Mouse (Mus musculus) kidney, postnatal 0 days (tissue): ENCODE measurements at regions not wholly inside any gene's neighbourhood (a gene's known extent, or its start where the extent isn't known, plus 50 kb on each side); places are given as distances from the start of the nearest gene placed in this dataset.

Experiments used
- ATAC-seq: fragments of 200-750 bp; cut with Nextera tagmentation; replicated peaks from 2 replicates; pipeline ENCODE4 v1.8.0; 2017; ENCODE audit warnings: low read depth, moderate number of reproducible peaks, moderate TSS enrichment, moderate library complexity; ENCODE audit not compliant: low FRiP score
- DNase-seq: peaks from one replicate; pipeline ENCODE4 v3.0.0-alpha.2; 2016; ENCODE audit warnings: low spot score
- H3K27ac ChIP-seq: fragments of 300-500 bp; sonication (generic); 2 replicates; pipeline ENCODE4 v1.5.1; 2014; ENCODE audit warnings: mild to moderate bottlenecking
- H3K27me3 ChIP-seq: fragments of 300-500 bp; sonication (generic); 2 replicates; pipeline ENCODE4 v1.6.1; 2014; ENCODE audit warnings: low read length, mixed read lengths; ENCODE audit not compliant: insufficient read depth
- H3K36me3 ChIP-seq: fragments of 300-500 bp; sonication (generic); 2 replicates; pipeline ENCODE4 v1.6.1; 2014; ENCODE audit warnings: low read length, mixed read lengths; ENCODE audit not compliant: insufficient read depth
- H3K4me1 ChIP-seq: fragments of 300-500 bp; sonication (generic); replicated peaks from 2 replicates; pipeline ENCODE4 v1.6.1; 2014; ENCODE audit warnings: antibody characterized with exemption, low read length, mixed read lengths; ENCODE audit not compliant: insufficient read depth
- H3K4me2 ChIP-seq: fragments of 300-500 bp; sonication (generic); 2 replicates; pipeline ENCODE4 v1.6.1; 2014; ENCODE audit warnings: mild to moderate bottlenecking, low read length, moderate library complexity, mixed read lengths
- H3K4me3 ChIP-seq: fragments of 300-500 bp; sonication (generic); replicated peaks from 2 replicates; pipeline ENCODE4 v1.5.1; 2014; ENCODE audit warnings: low read depth, low read length
- H3K9ac ChIP-seq: fragments of 300-500 bp; sonication (generic); 2 replicates; pipeline ENCODE4 v1.6.1; 2014; ENCODE audit warnings: low read depth, low read length
- H3K9me3 ChIP-seq: fragments of 300-500 bp; sonication (generic); replicated peaks from 2 replicates; pipeline ENCODE4 v1.6.1; 2016; ENCODE audit warnings: low read length, inconsistent platforms, mixed read lengths
- CTCF ChIP-seq: IDR thresholded peaks from 2 replicates; pipeline ENCODE4 v1.5.1; 2016; ENCODE audit warnings: antibody characterized with exemption, low read depth, mild to moderate bottlenecking, moderate library complexity
- WGBS: fragments of 180-500 bp; shearing (Covaris S2); extraction: QIAGEN DNeasy Blood & Tissue Kit; methylation state at CpG from one replicate; pipeline ENCODE4 v1.1.7; 2014; 5-methylcytosine and 5-hydroxymethylcytosine counted together

DNA sequence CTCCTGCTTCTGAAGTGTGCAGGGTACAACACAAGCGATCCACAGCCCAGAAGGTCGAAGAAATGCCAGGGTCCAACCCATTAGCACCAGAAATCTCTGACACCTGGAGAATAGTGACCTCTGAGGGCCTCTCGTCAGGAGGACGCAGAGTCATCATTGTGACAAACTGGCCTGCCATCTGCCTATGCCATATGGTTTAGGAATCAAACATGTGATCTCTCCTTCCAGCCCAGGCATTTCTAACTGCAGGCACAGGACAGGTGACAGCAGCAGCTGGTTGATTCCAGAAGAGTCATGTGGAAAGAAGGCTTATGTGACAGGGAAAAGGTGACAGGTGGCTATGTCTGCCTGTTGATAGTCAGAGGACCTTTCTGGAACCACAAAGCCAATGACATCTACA, 476.0 kb upstream of the Vstm2b start:
- Histone ChIP-seq H3K27me3 (no peaks in the 10 kb centered on the region), H3K9me3 (no peaks in the 10 kb centered on the region), H3K4me1 (no peaks in the 10 kb centered on the region), H3K9ac (no peak overlapping the region), H3K36me3 (no peaks in the 10 kb centered on the region), H3K4me3 (no peak overlapping the region), H3K27ac (no peak overlapping the region), H3K4me2 (no peak overlapping the region)
- ATAC-seq (no peak), DNase-seq (no peak)
- 60% methylated on average over 4 of the region's 4 CpGs for WGBS
- TF ChIP-seq CTCF = no peak

DNA sequence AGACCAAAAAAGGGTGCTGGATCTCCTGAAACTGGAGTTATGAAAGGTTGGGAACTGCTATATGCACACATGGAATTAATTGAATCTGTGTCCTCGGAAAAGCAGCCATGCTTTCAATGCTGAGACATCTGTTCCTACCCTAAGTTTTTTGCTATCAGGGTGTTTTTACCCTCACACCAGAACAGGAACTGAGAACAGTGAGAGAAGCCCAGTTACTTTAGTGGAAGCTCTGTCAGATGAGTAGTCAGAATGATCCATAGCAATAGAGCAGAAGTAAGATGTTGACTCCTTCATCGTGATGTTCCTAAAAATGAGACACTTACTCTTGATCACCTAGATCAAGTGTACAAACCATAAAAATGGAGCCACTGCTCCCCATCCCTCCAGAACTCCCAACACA, 468.7 kb upstream of the Vstm2b start:
- H3K9me3 ChIP-seq = no peaks in the 10 kb centered on the region
- H3K27me3 ChIP-seq = no peaks in the 10 kb centered on the region
- WGBS = 87% methylated on average over 2 of the region's 2 CpGs
- H3K36me3 ChIP-seq = no peaks in the 10 kb centered on the region
- ATAC-seq = no peak
- no peaks in the 10 kb centered on the region for H3K4me1 ChIP-seq
- no peak overlapping the region for H3K4me3 ChIP-seq
- H3K27ac ChIP-seq = no peak overlapping the region
- no peak for DNase-seq
- no peak overlapping the region for H3K9ac ChIP-seq
- no peak for TF ChIP-seq CTCF
- no peak overlapping the region for H3K4me2 ChIP-seq

DNA sequence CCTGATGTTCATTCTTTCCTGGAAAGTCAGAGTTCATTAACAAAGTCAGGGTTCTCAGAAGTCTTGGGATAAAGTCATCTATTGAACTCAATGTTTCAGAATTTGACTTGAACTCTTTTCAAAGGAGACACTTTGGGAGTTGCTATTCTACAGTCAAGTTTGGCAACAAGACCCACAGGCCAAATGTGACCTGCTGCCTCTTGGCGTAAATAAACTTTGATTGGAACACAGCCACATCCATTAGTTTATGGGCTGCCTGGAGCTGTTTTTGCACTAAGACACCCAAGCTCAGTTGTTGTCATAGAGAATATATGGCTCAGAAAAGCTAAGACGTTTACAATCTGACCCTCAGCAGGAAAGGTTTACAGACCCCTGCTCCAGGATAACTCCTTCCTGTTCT, 464.2 kb upstream of the Vstm2b start:
- Histone ChIP-seq H3K4me1 (no peaks in the 10 kb centered on the region), H3K36me3 (no peaks in the 10 kb centered on the region), H3K27ac (no peak overlapping the region), H3K9ac (no peak overlapping the region), H3K27me3 (no peaks in the 10 kb centered on the region), H3K4me3 (no peak overlapping the region), H3K9me3 (no peaks in the 10 kb centered on the region), H3K4me2 (no peak overlapping the region)
- 36% methylated on average over 2 of the region's 2 CpGs for WGBS
- DNase-seq (peak; percentile 69), ATAC-seq (no peak)
- no peak for TF ChIP-seq CTCF

DNA sequence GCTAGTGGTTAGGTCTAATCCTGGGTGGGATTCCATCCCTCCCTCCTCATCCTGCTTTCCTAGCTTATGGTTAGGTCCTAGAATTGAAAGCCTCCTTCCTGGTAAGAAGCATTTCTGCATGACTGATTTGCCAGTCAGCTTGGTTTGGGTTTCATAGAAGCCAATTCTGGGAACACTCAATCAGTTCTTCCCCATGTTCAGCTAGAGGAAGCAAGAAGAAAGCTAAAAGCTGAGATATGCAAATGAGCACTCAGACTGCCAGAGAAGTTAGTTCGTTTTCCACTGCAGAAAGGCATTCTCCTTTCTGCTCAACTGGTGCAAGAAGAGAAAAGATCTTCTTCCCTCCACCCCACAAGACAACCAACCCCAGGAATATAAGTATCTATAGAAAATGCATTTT, 457.0 kb upstream of the Vstm2b start:
- Histone ChIP-seq H3K9ac (no peak overlapping the region), H3K4me3 (no peak overlapping the region), H3K27ac (no peak overlapping the region), H3K9me3 (no peaks in the 10 kb centered on the region), H3K36me3 (no peaks in the 10 kb centered on the region), H3K4me2 (no peak overlapping the region), H3K27me3 (no peaks in the 10 kb centered on the region), H3K4me1 (no peaks in the 10 kb centered on the region)
- 16% methylated on average over 1 of the region's 1 CpGs for WGBS
- DNase-seq (peak; percentile 11), ATAC-seq (no peak)
- TF ChIP-seq CTCF = no peak

DNA sequence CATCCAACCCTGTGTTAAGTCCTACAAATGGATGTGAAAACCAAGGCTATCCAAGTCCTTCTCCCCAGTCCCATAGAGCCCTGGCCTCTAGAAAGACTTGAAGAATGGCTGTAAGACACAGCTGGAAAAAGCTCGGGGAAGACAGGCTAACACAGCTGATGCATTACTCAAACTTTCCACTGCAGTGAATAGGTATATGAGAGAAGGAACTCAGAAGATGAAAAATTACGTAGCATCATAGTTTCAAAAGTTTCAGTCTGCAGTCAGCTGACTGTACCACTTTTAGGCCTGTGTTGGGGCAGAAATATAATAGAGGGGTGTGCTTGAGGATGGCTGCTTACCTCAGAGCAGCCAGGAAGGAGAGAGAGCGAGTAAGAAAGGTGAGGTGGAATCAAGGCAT, 456.3 kb upstream of the Vstm2b start:
- H3K9ac ChIP-seq = no peak overlapping the region
- H3K9me3 ChIP-seq = no peaks in the 10 kb centered on the region
- no peaks in the 10 kb centered on the region for H3K36me3 ChIP-seq
- no peak overlapping the region for H3K27ac ChIP-seq
- DNase-seq (no peak), ATAC-seq (no peak)
- H3K4me3 ChIP-seq = no peak overlapping the region
- H3K27me3 ChIP-seq = no peaks in the 10 kb centered on the region
- WGBS = 76% methylated on average over 3 of the region's 3 CpGs
- H3K4me1 ChIP-seq = no peaks in the 10 kb centered on the region
- no peak for TF ChIP-seq CTCF
- no peak overlapping the region for H3K4me2 ChIP-seq

DNA sequence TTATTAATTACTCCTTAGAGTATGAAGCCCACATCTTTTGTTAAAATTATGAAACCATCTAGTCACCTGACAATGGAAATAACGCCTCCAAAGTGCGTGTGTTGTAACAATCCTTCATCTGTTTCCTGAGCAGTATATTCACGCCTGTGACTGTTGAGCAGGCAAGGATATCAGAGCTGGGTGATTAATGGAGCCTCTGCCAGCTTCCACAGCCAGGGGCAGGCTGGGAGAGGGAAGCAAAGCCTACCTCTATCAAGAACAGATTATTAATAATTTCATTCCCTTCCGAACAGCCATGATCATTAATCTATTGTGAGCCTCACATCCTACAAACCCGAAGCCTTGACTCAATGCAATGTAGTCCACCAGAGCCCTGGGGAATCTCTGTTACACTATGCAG, 431.7 kb upstream of the Vstm2b start:
- ATAC-seq (no peak), DNase-seq (no peak)
- H3K27me3 ChIP-seq = no peaks in the 10 kb centered on the region
- TF ChIP-seq CTCF = no peak
- no peak overlapping the region for H3K4me2 ChIP-seq
- no peak overlapping the region for H3K9ac ChIP-seq
- WGBS = 69% methylated on average over 5 of the region's 5 CpGs
- H3K4me3 ChIP-seq = no peak overlapping the region
- no peaks in the 10 kb centered on the region for H3K4me1 ChIP-seq
- H3K9me3 ChIP-seq = no peaks in the 10 kb centered on the region
- H3K36me3 ChIP-seq = no peaks in the 10 kb centered on the region
- H3K27ac ChIP-seq = no peak overlapping the region

DNA sequence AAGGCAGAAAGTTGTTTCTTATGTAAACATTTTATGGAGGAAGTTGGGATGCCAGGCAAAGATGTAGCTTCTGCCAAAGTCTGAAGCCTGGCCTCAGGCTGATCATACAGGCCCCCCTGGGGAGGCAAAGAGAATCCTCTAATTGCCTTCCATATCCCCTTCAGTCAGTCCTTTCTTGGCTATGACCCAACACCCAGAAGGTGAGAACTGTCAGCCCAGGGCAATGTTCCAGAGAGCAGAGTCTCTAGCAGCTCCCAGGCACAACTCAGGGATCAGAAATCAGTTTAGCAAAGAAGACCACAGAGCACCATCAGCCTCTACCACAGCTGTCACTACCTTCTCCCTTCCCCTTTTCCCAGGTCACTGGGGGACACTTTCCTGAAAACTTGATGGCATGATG, 410.9 kb upstream of the Vstm2b start:
- H3K27me3 ChIP-seq = no peaks in the 10 kb centered on the region
- ATAC-seq (no peak), DNase-seq (no peak)
- no peaks in the 10 kb centered on the region for H3K9me3 ChIP-seq
- no peaks in the 10 kb centered on the region for H3K4me1 ChIP-seq
- no peak overlapping the region for H3K9ac ChIP-seq
- H3K36me3 ChIP-seq = no peaks in the 10 kb centered on the region
- TF ChIP-seq CTCF = no peak
- H3K27ac ChIP-seq = no peak overlapping the region
- H3K4me2 ChIP-seq = no peak overlapping the region
- no peak overlapping the region for H3K4me3 ChIP-seq
